Mouse (Mus musculus) T-cell, adult 2 months (primary cell): ENCODE results near the gene Gsx2.

Experiments
- DNase-seq: peaks from one replicate; pipeline ENCODE4 v3.0.0; 2022; ENCODE audit warnings: low spot score

The Gsx2 gene

DNA sequence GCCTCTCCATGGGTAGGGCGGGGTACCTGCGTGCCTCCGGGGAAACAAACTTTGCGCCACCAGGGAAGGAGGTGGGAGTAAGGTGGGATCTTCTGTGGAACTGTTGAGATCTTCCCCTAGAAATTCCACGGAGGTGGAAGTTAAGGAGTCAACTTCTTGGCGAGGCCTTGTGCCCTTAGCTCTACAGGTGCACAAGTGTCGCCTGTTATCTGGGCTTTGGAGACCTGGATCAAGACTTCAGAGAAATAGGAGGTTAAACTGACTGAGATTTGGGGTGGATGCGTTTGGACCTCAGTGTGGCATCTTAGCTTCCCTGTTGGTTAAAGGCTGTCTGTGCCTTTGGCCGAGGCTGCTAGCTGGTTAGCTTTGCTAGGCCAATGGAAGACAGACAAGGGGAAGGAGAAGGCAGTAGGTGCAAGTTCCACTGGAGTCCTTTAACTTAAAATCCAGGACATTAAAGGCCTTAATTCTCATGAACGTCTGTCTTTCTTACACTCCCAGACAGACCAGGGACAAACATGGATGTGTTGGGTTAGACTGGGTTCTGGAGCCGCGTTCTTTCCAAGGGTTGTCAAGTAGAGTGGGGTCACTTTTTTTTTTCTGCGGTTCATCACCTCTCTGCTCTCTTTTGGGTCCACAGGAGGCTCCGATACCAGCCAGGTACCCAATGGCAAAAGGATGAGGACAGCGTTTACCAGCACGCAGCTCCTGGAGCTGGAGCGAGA lies 1.1 kb downstream of the Gsx2 start:
- no peak for DNase-seq

DNA sequence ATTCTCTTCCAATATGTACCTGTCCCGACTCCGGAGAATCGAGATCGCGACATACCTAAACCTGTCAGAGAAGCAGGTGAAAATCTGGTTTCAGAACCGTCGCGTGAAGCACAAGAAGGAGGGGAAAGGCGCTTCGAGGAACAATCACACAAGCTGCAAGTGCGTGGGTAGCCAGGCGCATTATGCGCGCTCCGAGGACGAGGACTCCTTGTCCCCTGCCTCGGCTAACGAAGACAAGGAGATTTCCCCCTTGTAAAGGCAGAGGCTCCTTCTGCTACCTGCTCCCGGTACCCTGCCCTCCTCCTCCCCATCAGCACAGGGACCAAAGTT lies 1.6 kb downstream of the Gsx2 start:
- no peak for DNase-seq

DNA sequence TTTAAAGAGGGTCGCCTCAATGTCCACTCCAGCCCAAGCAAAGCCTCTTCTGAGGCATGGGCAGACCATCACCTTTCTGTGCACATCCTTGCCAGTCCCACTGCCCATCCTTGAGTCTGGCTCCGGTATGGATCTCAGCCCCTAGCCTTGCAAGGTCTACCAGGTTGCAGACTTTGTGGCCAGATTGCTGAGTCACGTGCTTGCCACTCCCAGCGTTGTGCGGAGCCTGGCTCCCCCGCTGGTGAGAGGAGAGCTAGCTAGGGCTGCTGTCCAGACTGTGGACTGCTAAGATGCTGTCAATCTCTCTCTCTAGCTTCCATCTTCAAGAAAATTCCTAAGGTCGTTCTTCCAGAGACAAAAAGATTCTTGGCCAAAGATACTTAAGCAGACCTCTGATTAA lies 4.2 kb downstream of the Gsx2 start:
- no peak for DNase-seq

DNA sequence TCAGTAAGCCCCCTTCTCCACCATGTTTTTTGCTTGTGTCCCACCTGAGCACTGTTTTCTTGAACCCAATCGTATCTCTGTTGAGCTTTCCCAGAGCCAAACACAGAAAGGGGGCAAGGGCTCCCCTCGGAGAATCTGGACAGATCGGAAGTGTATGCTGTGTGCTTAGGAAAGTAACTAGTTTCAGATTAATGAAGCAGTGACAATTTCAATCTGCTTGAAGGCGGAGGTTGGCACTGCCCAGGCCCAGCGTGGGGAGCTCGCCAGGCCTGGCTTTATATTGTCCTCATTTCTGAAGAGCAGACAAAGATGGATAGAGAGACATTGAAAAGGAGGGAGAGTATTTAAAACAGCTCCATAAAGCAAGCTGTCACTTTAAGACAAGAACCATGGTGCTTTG lies 7.0 kb downstream of the Gsx2 start:
- DNase-seq, result no peak

DNA sequence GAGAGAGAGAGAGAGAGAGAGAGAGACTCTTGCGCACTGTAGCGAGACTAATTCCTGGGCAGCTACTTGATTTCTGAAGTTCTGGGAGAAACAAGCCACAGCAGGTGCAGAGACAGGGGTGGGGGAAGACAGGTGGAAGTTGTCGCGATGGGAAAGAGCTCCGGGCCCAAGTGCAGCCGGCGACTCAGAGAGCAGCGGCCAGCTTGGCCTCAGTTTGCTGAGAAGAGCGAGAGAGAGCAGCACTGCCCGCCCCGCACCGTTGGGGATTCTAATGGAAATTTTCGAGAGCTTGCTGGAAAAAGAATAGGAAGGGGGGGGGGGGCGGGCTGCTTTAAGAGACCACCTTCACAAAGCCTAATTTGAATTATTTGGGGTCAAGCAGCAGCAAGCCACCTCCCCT lies 7.7 kb downstream of the Gsx2 start:
- DNase-seq, result no peak

DNA sequence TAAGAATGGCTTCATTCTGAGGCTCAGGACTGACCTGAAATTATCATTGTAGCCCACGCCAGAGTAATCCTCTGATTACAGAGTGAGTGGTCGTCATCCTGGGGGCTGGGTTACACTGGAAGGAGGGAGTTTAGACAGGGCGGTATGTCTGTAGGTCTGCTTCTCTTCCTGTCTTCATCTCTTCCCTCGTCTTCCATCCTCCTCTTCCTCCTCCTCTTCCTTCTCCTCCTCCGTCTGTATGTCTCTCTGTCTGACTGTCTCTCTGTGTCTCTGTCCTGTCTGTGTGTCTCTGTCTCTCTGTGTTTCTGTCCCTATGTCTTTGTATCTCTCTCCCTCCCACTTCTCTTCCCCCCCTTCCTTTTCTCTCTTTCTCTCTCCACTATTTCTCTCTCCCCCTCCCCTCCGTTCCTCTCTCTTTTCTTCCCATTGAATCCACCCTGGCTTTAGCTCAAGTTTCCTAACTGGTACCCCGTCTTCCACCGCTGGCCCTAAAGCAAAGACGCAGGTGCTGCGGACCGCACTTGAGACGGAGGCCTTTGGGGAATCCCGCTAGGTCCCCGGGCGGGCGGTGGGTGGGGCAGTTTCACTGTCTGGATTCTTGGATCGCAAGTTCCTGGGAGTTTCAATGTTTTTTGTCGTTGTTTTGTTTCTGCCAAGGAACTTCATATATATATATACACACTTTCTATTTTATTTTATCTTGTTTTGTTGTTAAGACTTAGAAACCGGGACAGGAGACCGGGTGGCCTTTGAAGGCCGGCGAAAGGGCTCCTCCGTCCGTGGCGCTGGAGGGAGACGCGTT lies 8.4 kb downstream of the Gsx2 start:
- no peak for DNase-seq

DNA sequence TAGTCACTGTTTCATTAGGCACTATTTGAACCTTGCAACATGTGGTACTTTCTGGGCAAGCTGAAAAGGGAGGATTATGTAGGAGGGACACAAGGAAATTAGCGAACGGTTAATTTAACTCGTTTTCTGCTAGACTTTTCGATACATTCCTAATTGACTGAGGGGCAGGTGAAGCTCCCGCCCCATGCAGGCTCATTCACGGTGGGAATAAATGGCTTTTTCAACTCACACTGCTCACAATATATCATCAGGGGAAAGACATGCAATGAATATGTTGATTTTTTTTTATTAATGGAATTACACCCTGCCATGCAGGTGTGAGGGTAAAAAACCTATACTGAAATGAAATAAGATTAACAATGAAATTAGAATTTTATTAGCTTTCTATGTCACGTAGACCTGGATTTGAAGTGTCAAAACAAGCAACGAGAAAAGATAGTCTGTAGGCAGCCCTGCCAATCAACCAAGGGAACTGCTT lies 9.0 kb downstream of the Gsx2 start:
- DNase-seq, result no peak

DNA sequence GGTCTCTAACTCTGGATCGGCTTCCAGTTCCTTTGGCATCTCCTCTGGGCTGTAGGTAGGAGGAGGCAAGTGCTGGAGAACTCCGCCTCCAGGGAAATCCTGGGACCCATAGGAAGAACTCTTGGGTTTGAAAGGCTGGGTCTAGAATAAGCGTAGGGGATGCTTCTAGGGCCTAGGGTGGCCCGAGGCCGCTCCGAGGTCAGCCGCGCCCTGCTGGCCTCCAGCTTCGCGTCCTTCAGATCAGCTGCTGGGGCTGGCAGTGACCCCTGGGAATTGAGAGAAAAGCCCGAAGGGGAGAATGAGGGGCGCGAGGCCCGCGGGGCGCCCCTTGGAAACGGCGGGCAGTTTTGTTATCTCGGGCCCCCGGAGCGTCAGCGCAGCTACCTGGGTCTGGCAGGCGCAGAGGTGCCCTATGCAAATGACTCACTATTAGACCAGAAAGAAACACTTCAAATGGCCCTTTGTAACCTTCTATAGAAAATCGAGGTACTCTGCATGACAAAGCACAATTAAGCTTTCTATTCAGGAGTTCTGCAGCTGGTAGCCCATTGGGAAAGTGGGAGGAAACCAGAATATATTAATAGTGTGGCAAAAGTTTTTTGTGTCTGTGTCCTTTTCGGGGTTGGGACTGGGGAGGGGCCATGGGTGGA lies 9.6 kb downstream of the Gsx2 start:
- DNase-seq, result no peak

DNA sequence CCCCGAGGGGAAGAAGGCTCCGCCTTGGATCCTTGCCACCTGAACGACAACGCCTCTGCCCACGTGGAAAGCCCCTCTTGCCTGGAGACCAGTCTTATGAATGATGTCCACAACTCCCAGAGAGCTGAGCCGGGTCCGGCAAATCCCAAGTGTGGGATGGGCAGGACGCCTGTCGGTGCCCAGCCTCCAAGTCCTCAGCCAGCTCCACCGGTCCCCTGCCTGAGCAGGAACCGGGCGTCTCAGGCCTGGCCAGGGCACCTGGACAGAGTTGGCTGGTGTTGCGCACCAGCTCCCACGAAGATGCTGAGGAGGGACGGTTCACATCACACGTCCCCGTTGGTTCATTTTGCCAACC lies 10.1 kb downstream of the Gsx2 start:
- DNase-seq, result no peak

DNA sequence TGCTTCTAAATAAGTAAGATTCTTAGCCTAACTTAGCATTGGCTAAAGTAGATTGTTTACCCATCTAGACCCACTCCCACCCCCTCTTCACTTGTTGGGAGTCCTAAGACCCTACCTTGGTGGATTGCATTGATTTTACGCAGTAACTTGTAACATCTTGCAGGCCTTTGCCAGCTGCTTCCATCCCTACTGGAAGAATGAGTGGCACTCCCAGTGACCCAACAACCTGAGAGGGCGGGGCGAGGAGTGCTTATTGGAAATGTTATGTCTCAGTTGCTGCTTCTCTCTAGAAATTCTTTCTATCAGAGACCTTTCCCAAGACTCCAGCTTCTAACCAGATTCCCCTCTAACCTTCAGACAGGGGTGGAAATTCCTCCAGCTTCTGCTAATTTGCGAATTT lies 10.5 kb downstream of the Gsx2 start:
- DNase-seq, result no peak

DNA sequence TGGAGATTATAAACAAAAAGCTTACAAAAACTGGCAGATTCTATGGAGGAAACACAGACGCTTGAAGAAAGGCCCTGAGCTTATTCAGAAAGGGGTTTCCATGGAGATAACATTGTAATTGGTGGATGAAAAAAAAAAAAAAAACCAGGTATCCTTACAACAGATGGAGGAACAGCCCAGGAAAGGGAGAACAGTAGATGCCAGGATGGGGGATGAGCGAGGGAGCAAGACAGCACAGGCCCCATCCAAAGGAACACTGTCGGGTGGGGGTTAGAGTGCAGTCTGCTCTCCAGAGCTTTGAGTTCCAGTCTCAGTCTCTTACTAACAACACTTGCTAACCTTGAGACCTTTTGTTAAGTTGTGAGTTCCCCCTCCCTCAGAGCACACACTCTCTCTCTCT lies 31.1 kb downstream of the Gsx2 start:
- no peak for DNase-seq

DNA sequence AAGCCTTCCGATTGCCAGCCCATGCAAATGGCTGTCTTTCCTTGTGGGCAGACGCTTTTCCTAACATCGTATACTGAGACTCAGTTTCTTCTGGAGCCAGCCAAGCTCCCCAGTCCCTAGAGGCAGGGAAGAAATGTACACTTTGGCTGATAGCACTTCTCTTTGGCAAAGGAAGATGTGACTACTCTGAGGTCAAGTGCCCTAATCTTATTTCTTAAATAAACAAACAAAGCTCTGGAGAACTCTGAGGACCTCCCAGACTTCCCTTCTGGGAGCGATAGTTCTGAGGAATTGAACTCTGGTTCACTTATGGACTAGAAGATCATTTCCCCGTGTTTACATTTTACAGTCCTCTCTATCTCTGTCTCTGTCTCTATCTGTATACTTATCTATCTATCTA lies 34.0 kb downstream of the Gsx2 start:
- DNase-seq, result no peak

DNA sequence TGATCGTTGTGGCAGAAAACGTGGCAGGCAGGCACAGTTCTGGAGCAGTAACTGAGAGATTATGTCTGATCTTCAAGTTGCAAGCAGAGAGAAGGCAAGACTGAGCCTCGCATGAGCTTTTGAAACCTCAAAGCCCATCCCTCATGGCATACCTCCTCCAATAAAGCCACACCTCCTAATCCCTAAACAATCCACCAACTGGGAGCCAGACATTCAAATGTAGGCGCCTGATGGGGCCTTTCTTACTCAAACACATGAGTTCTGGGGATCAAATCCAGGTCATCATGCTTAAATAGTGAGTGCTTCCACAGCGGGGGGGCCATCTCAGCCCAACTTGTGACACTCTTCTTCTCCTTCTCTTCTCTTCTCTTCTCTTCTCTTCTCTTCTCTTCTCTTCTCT lies 36.4 kb downstream of the Gsx2 start:
- DNase-seq, result no peak

DNA sequence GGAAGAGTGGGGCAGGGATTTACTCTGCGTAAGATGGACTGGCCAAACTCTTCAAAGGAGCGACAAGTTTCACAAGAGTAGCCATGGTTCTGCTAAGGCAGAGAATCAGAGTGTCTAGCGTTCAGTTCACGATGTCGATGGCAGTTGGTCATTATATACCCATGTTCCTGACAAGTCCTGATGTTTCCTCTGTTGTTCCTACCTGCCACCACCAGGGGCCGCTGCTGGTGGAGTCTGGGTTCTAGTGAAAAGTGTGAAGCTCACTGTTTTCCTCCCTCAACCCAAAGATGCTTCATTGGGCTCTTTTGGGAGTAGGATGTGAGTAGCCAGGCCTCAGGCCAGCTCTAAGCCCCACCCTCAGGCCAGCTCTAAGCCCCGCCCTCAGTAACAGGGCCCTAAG lies 43.4 kb downstream of the Gsx2 start:
- no peak for DNase-seq

DNA sequence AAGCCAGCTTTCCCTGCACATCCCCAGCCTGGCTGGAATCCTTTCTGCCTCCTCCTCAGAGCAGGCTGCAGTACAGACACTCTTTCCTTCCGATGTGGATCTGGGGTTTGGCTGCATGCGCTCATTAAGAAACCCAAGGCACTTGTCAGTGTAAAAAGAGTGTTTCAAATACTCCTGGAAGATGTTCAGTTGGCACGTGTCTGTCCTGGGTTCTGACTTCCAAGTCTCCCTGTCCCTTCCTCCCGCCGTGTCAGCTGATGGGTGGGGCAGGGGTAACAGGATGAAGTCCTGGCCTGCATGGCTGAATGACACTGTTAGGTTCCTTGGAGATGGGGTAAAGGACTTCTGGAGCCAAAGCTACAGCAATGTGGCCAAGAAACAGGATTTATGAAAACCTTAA lies 46.2 kb downstream of the Gsx2 start:
- no peak for DNase-seq
